Mouse (Mus musculus) right cerebral cortex, postnatal 14 days (tissue): ENCODE measurements around the gene Acot11.

Experiments used
- DNase-seq: peaks from one replicate; pipeline ENCODE4 v3.0.0; 2022

The Acot11 gene

DNA sequence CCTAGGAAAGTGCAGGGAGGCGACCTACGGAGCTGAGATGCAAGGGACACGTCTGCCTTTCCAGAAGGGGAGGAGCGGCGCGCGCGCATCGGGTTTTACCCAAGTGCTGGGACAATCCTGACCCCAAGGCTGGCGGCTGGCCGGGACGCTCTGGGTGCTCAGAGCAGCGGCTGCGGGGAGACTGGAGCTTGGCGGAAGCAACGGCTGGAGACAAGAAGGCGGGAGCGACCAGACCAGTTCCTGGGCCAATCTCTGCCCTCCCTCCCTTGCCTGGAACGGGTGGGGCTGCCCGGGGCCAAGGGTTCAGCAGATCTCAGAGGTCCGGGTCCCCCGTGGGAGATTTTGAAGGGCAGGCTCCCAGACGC, at the start of gene Acot11:
TSS of gene Acot11 (minus strand) at position 89 of the 365 bp plus-strand sequence.
- DNase-seq: no peak

DNA sequence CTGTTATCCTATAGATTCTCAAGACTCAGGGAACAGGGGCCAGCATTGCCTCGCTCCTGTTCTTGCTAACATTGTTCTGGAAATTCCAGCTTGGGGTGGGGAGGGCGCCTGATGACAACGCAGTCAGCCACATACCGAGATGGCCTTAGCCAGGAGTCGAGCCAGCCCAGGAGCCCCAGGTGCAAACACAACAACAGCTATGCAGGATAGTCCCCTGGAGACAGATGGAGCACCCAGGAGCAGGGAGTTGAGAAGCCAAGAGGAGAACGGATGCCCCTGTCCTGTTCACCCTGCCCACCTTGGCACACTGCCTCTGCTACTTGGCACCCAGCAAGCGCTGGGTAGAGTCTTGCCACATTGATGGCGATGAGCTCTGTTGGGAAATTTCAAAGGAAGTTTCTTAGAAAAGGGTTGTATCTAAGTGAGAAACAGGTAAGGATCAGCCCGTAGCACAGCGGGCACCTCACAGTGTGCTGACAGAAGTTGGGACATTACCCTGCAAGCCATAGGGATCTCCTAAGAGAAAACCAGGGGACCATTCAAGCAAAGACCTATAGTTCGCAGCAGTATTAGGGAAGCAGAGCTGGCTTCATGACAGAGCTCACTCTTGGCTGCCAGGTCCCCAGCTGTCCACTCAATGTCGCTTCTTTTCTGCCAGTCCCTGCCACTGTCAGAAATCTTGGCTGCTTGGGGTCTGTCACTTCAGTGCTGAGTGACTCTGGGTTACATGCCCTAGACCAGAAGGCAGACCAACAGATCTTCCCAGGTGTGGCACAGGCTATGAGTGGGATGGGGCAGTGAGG, 43.7 kb upstream of the Acot11 start:
- no peak for DNase-seq

DNA sequence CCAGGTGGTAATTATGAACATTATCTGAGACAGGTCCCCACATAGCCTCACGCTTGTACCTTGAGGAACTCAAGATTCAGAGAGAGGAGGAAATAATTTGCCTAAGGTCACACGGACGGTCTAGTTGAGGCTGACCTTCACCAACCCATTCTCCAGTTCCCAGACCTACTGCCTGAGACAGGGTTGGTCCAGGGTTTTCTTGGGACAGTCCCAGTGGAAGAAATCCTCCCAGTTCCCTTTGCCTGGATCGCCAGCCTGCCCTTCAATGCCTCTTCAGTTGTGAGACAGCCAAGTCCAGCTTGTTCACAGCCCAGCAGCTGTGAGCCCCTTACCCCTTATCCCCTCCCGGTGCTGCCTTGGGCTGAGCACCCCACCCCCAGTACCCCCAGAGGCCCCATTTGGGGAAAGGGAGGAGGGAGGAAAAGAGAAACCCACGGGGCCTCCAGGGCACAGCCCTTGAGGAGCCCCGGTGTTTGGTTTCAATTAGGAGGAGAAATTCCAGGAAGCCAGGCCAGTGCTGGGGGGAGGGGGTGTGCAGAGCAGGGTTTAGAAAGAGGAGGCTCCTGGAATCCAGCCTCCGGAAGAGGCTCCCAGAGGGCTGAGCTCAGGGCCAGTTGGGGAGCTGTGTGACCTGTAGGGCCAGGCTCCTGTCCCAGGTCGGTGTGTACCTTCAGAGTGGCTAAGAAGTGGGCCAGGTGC, 42.9 kb upstream of the Acot11 start:
- DNase-seq: no peak

DNA sequence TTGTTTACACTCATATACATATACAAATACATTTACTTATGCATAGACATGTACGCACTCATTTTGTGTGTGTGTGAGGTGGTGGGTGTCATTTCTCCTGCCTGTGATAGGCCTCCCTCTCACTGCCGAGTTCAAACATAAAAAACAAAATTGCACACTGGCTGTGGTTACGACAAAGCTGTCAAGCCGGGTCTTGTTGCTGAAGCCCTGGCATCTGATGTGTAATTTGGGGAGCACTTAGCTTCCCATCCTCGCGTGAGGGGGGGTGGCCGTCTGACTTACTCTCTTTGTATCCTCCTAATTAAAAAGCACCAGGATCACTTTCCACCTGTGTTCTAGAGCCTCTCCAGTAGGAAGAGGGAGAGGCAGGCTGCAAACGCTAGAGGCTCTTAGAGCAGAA, 37.8 kb upstream of the Acot11 start:
- DNase-seq: no peak

DNA sequence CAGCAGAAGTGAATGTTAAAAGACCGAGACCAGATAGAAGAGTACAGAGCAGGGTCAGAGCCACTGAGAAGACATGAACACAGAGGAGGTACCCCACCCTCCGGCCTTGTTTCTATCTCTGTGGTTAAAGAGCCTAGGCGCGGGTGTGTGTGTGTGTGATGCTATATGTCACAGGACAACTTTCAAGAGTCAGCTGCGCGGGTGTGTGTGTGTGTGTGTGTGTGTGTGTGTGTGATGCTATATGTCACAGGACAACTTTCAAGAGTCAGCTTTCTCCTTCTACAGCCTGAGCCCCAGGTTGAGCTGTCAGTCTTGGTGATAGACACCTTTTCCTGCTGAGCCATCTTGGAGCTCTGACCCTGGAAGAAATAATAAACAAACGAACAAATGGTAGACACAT, 37.1 kb upstream of the Acot11 start:
- no peak for DNase-seq

DNA sequence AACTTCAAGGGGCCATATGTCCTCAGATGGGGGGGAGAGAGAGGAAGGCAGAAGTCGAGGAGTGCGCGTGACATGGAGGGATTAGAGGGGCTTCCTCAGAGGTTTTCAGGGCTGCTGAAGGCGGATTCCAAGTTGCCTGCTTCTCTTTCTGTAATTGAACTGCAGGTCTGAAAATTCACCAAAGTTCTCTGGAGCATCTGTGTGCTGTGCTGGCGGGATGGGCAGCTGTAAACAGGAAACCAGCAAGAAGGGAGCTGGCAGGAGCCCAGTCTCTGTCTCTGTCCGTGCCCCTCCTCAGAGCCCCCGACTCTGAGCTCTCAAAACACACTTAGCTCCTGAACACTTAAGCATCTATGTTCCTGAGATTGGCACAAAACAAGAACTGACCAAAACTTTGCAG, 36.5 kb upstream of the Acot11 start:
- DNase-seq: no peak

DNA sequence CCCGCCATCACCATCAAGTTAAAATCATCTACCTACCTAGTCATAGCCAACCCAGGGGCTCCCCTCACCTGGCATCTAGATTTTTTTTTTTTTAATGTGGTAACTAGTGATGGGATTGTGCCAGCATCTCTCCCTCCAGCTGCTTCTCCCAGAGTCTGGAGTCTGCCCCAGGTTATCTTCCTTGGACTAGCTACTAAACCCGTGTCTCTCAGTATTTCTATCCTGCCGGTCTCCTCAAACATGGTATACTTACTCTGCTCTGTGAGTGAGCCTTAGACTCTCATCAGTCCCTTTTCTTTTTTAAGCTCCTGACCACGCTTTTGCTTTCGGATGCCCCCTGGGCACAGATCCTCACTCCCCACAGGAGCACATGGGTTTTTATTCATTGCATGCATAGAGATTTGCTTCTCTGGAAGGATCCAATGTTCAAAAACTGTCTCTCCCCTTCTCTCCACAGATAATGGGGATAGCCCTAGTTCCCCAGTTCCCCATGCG, 35.9 kb upstream of the Acot11 start:
- no peak for DNase-seq

DNA sequence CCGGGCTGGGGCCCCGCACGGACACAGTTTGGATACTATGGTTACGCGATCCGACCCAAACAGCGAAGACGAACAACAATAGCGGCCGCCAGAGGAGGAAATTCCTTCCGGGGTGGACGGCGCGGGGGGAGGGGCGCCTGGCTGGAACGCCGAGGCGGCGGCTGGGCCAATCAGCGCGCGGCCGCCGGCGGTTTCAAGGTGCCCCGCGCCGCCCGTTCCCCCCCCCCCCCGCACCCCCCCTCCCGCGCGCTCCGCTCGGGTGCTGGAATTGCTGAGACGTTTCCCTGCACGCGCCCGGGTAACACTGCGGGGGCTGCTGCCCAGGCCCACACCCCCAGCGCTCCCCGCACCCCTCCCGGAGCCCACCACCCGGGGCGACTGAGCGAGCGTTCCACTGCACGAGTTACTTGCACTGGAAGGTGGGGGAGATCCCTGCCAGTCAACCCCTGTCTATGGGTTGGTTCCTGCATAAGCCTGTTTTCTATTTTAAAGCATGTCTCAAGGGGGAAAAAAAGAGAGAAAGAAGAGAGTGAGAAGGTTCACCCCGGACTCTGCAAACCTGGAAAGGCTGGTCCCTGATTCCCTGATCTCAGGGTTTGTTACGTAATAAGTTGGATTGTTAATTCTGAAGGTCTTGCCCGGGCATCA, 35.3 kb upstream of the Acot11 start:
- peak; percentile 96 for DNase-seq

DNA sequence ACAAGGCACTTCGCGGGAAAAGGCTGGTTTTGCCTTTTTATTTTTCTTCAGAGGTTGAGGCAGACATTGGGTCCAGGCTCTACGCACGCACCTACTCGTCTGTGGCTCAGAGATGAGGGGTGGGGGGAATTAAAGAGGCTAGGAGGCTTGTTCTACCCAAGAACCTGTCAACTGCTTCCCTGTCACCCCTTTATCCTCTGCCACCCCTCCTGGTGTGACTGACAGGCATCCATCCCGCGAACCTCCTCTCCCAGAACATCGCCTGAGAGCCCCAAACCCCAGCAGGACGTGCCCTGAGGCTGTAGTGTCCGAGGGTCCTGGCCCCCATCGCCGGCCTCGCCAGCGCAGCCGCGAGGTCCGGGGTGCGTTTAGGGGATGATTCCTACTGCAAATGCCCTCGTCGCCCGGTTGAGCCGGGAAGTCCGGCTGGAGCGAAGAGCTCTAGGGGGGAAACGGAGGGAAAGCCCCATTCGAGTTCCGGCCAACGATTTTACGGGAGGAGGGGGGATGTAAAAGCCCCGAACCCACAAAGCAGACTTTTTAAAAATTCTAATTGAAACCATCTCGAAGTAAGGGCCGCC, 34.5 kb upstream of the Acot11 start:
- no peak for DNase-seq

DNA sequence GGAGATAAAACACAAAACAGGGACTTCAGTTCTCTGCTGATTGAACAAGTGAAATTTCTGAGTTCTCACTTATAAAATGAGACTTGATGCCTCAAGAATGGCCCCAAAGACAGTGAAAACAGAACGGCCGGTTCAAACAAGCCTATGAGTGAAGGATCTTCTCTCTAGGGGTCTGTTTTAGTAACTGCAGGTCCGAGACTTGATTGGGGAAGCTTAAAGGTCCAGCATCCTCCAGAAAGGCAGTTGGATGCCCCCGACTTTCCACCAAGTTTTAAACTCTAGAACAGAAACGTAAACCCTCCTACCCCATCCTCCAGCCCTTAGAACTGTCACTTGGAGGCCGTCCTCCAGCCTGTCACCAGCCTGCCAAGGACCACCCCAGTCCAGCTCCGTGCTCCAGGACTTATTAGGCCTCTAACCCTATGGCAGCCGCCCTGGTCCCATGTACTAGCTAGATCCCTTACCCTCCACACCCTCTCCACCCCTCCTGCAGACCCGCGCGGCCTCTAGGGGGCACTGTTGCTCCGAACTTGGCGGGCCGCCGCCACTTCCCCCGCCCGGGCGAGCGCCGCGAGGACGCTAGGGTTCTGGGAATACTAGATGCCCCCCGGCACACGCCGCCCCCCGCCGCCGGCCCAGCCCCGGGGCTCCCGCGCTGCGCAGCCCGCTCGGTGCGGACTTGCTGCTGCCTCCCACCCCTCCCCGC, 33.9 kb upstream of the Acot11 start:
- peak; percentile 97 for DNase-seq

DNA sequence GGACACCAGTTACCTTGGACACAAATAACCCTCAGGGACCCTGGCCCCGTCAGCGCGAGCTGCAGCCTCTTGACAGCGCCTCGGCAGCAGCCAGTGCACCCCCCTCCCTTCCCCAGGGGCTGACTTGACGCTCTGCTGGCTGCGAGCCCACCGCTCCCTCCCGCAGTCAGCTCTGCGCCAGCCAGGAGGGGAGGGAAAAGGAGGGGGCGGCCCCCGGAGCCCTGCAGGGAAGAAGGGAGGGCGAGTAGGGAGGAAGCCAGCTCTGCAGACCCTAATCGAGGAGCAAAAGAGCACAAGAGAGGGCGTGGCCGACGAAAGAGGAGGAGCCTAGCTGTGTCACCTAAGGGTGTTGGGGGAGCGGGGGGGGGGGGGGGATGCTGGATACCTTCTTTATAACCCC, 33.2 kb upstream of the Acot11 start:
- DNase-seq: peak; percentile 73

DNA sequence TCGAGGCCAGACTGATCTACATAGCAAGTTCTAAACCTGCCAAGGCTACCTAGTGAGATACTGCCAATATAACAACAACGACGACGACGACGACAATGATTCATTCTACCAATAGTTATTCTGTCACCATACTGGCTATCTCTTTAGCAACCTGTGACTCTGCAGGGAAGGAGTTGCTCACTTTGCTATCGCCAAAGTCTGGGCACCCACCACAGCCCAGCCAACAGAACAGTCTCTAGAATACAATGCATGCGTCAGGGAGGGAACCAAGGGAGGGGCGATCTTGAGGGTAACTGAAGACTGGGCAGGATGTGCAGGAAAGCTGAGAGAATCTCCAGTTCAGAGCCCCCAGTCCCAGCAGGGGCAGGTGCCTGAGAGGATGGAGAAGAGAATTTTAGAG, 32.6 kb upstream of the Acot11 start:
- no peak for DNase-seq

DNA sequence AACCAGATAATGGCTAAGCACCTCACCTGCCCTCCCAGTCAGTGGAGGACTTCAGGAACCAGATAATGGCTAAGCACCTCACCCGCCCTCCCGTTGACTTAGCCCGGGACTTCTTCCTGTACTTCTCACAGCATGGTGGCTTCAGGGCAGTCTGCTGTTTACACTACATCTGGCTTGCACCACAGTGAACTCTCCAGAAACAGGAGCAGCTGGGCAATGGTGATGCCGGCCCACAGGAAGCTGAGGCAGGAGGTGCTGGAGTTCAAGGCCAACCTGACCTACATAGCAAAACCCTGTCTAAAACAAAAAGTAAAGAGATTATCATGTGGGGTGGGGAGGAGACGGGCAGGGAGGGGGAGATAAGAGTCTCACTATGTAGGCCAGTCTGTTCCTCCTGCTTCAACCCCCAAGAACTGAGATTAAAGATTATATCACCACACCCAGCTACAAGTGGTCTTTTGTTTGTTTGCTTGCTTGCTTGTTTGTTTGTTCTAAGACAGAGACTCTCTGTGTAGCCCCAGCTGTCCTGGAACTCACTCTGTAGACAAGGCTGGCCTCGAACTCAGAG, 25.8 kb upstream of the Acot11 start:
- DNase-seq: no peak

DNA sequence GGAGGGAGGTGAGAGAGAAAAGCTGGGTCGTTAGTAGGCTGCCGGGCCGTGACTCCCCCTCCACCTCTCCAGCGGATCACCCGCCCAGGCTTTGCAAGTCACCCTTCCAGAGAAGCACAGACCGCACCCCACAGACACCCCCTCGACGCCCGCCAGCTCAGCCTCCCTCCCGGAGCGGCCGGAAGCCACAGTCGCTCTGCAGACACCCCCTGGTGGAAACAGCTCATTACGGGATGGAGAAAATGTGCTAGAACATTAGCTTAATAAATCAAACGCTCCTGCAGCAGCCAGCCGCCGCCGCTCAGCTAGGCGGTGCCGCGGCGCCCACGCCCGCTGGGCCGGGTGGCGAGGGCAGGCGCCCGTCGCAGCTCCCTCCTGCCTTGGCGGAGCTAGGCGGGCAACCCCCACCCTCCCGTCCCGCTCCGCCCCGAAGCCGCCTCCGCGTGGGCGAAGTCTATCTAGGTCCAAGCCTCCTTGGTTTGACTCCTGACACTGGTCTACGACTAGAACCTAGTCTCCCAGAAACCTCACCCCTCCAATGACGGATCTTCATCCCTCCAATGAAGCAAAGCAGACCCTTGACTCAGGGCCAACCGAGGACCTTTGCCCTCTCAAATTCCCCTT, 23.1 kb upstream of the Acot11 start:
- DNase-seq: peak; percentile 70

DNA sequence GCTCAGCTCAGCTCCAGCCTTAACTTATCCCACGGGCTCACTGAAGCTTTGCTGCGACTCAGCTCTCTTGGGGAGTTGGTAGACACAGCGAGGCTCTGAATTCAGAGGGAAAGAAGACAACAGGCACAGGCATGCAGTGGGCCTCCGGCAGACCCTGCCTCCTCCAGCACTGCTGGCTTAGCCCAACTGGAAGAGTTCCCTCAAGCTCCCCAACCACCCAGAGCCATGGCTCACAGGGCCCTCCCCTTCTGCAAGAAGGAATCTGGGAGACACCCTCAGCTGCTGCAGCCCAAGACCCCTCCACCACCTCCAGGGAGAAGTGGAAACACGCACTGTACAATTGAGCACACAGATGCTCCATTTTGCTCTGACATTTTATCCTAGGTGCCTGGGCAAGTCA, 20.4 kb upstream of the Acot11 start:
- DNase-seq: no peak

DNA sequence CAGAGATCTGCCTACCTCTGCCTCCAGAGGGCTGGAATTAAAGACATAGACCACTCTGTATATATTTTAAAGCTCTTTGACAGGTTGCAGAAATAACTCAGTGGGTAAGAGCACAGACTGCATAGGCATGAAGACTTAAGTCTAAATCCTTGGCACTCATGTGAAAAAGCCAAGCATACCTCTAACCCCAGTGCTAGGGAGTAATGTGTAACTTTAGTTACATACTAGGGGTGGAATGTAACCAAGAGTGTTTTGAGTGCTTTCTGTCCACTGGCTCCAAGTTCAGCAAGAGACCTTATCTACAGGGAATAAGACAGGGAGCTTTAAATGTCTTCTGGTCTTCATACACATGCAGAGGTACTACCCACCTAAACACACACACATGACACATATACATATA, 14.6 kb upstream of the Acot11 start:
- no peak for DNase-seq

DNA sequence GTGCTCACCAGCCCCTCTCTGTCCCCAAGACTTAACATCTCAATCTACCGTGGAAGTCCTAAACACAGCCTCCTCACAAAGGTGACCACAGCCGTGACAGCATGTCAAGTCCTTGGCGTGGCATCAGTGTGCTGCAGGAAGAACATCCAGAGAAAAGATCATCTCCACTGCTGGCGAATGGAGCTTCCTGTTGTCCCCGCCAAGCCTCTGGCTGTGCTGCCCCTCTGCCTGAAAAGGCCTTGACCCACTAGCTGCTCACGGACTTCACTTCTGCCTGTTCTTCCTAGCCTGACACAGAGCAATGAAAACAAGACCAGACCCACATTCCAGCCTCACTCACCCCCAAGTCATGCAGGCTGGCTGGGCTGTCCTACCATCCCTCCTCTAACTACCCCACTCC, 13.5 kb upstream of the Acot11 start:
- DNase-seq: no peak

DNA sequence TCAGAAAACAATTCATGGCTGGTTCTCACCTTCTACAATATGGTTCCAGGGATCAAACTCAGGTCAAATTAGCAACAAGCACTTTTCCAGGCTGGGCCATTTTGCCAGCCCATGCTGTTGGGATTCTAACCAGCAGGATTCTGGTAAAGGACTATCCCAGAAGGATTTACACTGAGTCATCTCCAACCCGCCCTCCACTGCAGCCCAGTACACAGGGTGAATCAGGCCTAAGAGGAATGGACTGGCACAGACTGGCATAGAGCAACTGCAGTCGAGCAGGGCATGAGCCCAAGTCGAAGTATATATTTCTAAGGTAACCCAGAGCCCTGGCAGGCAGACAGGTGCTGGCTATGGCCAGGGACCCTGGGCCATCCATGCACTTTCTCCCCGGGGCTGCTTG, 12.2 kb upstream of the Acot11 start:
- DNase-seq: no peak

DNA sequence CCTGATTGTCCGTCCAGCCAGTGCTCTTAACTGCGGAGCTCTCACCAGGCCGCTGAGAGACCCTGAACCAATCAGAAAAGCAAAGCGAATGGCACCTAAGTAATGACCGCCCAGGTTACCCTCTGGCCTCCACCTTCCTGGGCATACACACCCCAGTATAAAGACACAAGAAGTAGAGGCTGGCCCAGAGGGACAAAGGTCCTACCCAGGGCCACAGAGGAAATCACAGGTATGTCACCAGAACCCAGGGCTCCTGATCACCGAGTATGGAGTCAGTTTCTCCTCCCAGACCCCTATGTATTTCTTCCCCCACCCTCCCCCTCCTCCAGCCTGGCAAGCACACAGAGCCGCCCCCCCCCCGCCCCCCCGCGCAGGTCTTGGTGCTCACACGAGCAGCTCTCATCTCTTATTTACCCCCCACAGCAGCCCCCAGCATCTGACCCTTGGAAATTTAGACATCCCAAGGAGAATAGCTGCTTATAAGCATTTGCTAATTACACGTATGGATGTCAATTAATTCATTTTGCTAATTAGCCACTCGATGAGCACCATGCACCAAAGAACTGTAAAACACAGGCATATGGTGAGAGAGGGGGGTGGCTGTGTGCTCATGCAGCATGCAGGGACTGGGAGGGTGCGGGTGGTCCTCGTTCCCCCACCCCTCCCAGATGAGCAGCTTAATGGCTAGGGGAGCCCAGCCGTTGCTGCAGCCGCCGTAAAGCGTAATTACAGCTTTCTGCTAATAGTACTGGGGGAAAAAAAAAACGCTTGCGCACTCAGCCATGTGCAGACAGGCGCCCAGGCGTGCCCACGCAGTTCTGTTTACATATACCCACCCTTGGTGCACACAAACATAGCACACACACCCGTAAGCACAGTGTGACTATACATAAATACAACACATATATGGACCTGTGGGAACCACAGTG, 10.9 kb upstream of the Acot11 start:
- DNase-seq: no peak

DNA sequence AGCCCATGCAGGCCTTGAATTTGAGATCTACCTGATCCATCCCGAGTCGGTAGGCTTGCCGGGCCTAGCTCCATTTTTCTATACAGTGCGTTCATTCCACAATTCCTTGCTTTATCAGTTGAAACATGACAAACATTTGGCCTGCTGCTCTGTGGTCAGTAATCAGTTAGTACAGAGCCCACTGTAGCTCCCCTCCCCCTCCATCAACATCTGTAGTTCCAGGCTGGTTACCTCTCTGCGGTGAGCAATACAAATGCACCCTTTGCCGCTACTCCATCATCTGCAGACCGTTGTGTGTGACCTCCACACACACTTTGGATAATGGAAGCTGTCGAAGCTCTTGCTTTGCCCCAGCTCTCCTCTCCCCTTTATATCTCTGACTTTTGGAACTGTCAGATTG, 6.4 kb upstream of the Acot11 start:
- no peak for DNase-seq

DNA sequence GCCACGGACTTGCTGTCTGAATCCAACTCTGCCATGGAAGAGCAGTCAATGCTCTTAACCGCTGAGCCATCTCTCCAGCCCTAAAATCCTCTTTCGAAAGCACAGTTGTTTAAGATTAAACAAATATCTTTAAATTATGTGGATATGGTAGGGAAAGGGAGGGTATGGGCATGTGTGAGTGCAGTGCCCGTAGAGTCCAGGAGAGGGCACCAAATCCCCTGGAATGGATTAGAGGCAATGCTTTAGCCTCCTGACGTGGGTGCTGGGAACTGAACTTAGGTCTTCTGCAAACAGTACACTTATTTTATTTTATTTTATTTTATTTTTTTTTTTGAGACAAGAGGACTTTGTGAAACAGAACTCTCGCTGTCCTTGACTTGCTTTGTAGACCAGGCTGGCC, 5.2 kb upstream of the Acot11 start:
- DNase-seq: no peak
